8 mouse cellular contexts compared by ENCODE assay signal in the genomic region with DNA sequence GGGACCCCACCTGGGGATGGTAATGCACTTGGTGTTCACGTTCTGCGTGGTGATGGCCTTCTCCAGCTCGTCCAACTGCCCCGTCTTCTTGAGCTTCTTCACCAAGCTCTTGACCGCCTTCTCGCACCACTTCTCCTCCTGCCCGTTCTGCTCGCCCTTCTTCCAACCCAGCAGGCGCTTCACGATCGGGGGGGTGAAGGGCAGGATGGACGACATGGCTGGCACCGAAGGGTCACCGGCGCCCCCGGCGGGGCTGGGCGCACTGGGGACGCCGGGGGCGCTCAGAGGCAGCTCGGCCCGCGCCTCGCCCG. TPM values are rescaled to one million over a fixed set of nuclear protein-coding genes. Genes with fewer than 3 reads are reported as not detected.
DNase-seq lines count a peak whose midpoint lies in the region; ATAC-seq and TF ChIP-seq lines count a peak whose summit lies in the region.

No protein-coding gene starts in this region.

- peak overlapping the region; percentile 75 for H3K4me2 ChIP-seq in limb, embryonic 14.5 days (replicated peaks; ENCODE audit: low read depth, low read length, severe bottlenecking)
- H3K4me2 ChIP-seq in stomach, embryonic 15.5 days: peak overlapping the region; percentile 74

- no peak for ATAC-seq in limb, embryonic 14.5 days (ENCODE audit: low FRiP score, low read depth)
- ATAC-seq in stomach, embryonic 15.5 days (ENCODE audit: insufficient read depth, low FRiP score, low read depth): no peak; the same call in 1 of the 2 replicates

- TF ChIP-seq POLR2A in spleen, adult 2 months (IDR thresholded peaks at IDR 0.05; ENCODE audit: low read depth, low read length): no peak
- TF ChIP-seq POLR2A in limb, embryonic 14.5 days (IDR thresholded peaks at IDR 0.05; ENCODE audit: borderline replicate concordance, extremely low read depth, insufficient read depth, insufficient read length): no peak

- DNase-seq in embryo, embryonic 10 days (ENCODE audit: low spot score): peak; percentile 54
- DNase-seq in embryo, embryonic 10.5 days (ENCODE audit: low spot score): no peak
- DNase-seq in spleen, adult 2 months (ENCODE audit: low read depth in 1 of 2, low spot score in 2 of 2): peak in 1 of 2 experiments; percentile 33
- DNase-seq in spleen, adult 12 weeks (ENCODE audit: low spot score): no peak
- no peak for DNase-seq in limb, embryonic 14.5 days (ENCODE audit: low spot score)
- DNase-seq in adrenal gland, adult (ENCODE audit: inconsistent age in 2 of 2, low spot score in 1 of 2): no peak
- no peak for DNase-seq in urinary bladder, postnatal 36 days (ENCODE audit: low spot score in 2 of 2)

- under 1% methylated on average over 26 of the region's 26 CpGs for WGBS in spleen, adult 2 months
- 0% methylated on average over 25 of the region's 26 CpGs for WGBS in limb, embryonic 14.5 days
- under 1% methylated on average over 26 of the region's 26 CpGs for WGBS in stomach, embryonic 15.5 days

- H3K9ac ChIP-seq in limb, embryonic 14.5 days (ENCODE audit: low read depth, low read length, severe bottlenecking): peak overlapping the region; percentile 94
- H3K9ac ChIP-seq in stomach, embryonic 15.5 days: peak overlapping the region; percentile 98

- peak overlapping the region; percentile 89 for H3K27ac ChIP-seq in spleen, adult 2 months (ENCODE audit: insufficient read depth, low read length)
- peak overlapping the region; percentile 97 for H3K27ac ChIP-seq in limb, embryonic 14.5 days (replicated peaks; ENCODE audit: low read depth, low read length)
- H3K27ac ChIP-seq in stomach, embryonic 15.5 days: peak overlapping the region; percentile 97

- H3K9me3 ChIP-seq in limb, embryonic 14.5 days (ENCODE audit: control insufficient read depth, low read length): no peaks in the 10 kb centered on the region
- no peaks in the 10 kb centered on the region for H3K9me3 ChIP-seq in stomach, embryonic 15.5 days

- H3K36me3 ChIP-seq in spleen, adult 2 months (ENCODE audit: control insufficient read depth, insufficient read depth, low read length): no peaks in the 10 kb centered on the region
- peaks cover 4% of the 10 kb centered on the region; the same call in 1 of the 2 replicates for H3K36me3 ChIP-seq in limb, embryonic 14.5 days (ENCODE audit: control insufficient read depth, insufficient read depth, low read length)
- H3K36me3 ChIP-seq in stomach, embryonic 15.5 days: no peaks in the 10 kb centered on the region

- no peak for TF ChIP-seq CTCF in spleen, adult 2 months (IDR thresholded peaks at IDR 0.05; ENCODE audit: extremely low read depth, insufficient read depth, insufficient read length, insufficient replicate concordance)

- peaks cover 12% of the 10 kb centered on the region; the same call in 1 of the 2 replicates for H3K4me1 ChIP-seq in spleen, adult 2 months (ENCODE audit: control insufficient read depth, insufficient read depth, insufficient read length)
- peaks cover 36% of the 10 kb centered on the region for H3K4me1 ChIP-seq in limb, embryonic 14.5 days (ENCODE audit: control insufficient read depth, insufficient read depth, low read length)
- H3K4me1 ChIP-seq in stomach, embryonic 15.5 days: peaks cover 56% of the 10 kb centered on the region

- no peaks in the 10 kb centered on the region for H3K27me3 ChIP-seq in spleen, adult 2 months (ENCODE audit: control insufficient read depth, insufficient read depth, low read length)
- no peaks in the 10 kb centered on the region for H3K27me3 ChIP-seq in limb, embryonic 14.5 days (ENCODE audit: control insufficient read depth, insufficient read depth, low read length)
- no peaks in the 10 kb centered on the region for H3K27me3 ChIP-seq in stomach, embryonic 15.5 days (replicated peaks)

- H3K4me3 ChIP-seq in spleen, adult 2 months (ENCODE audit: extremely low read depth, insufficient read depth, insufficient read length): peak overlapping the region; percentile 74
- H3K4me3 ChIP-seq in limb, embryonic 14.5 days (replicated peaks; ENCODE audit: low read length): peak overlapping the region; percentile 87
- H3K4me3 ChIP-seq in stomach, embryonic 15.5 days (replicated peaks): peak overlapping the region; percentile 91

RNA-seq across cellular contexts. Expression of a gene that starts 0.4 kb away (rescaled TPM):
- polyA plus RNA-seq in spleen, adult 2 months (2012; rRNA removed): 30.2 and 32.2 TPM in 2 replicates
- polyA plus RNA-seq in limb, embryonic 14.5 days (2012; rRNA removed): 50.9 and 72.1 TPM in 2 replicates
- 25.1 and 28.0 TPM in 2 replicates for polyA plus RNA-seq in limb, embryonic 14.5 days (2014; fragmentation: Nextera tagmentation; extraction: Ambion mirVana)
- 17.5 and 19.6 TPM in 2 replicates for polyA plus RNA-seq in stomach, embryonic 15.5 days (2015; fragmentation: Nextera tagmentation; extraction: Ambion mirVana)
